In genomic region chr7:128219952-128220351, GRCm38 (mm10) we compare ENCODE assay signal across 32 mouse cellular contexts. TPM values are rescaled to one million over a fixed set of nuclear protein-coding genes. Genes with fewer than 3 reads are reported as not detected.
"Had no signal": no experiment of that assay in that cellular context is flagged by ENCODE, and none has a peak within 500 bp of the region (broad histone marks: within the 10 kb centered on the region; RNA-seq: fewer than 3 reads in every experiment).

No protein-coding gene starts in this region.

- H3K9me3 ChIP-seq: heart, embryonic 13.5 days; heart, embryonic 15.5 days; hindbrain, embryonic 13.5 days; hindbrain, embryonic 15.5 days; limb, embryonic 12.5 days; liver, embryonic 13.5 days; liver, embryonic 15.5 days had no signal

- H3K27me3 ChIP-seq: heart, embryonic 13.5 days; heart, embryonic 15.5 days; hindbrain, embryonic 13.5 days; hindbrain, embryonic 15.5 days; limb, embryonic 12.5 days; liver, embryonic 13.5 days; liver, embryonic 15.5 days had no signal

- DNase-seq: gastrocnemius, postnatal 14 days; gastrocnemius, postnatal 36 days; heart, adult 2 months; heart, postnatal 14 days; heart, postnatal 36 days; kidney, adult 11 months; kidney, adult 8-10 months; kidney, postnatal 10 days; kidney, postnatal 36 days; layer of hippocampus, adult 9-11 months; layer of hippocampus, postnatal 36 days; left cerebral cortex, postnatal 4 days; liver; liver, embryonic 13.5 days had no signal

- H3K4me3 ChIP-seq: heart, adult 2 months; heart, embryonic 13.5 days; heart, embryonic 15.5 days; hindbrain, embryonic 13.5 days; hindbrain, embryonic 15.5 days; limb, embryonic 12.5 days; liver, embryonic 13.5 days; liver, embryonic 15.5 days had no signal

- H3K27ac ChIP-seq: heart, adult 2 months; heart, embryonic 13.5 days; heart, embryonic 15.5 days; hindbrain, embryonic 13.5 days; hindbrain, embryonic 15.5 days; hindbrain, postnatal 0 days; limb, embryonic 12.5 days; liver, embryonic 13.5 days; liver, embryonic 15.5 days had no signal

- H3K9ac ChIP-seq: heart, embryonic 13.5 days; heart, embryonic 15.5 days; hindbrain, embryonic 13.5 days; hindbrain, embryonic 15.5 days; limb, embryonic 12.5 days; liver, embryonic 13.5 days; liver, embryonic 15.5 days had no signal

- H3K36me3 ChIP-seq: heart, embryonic 13.5 days; heart, embryonic 15.5 days; hindbrain, embryonic 13.5 days; hindbrain, embryonic 15.5 days; limb, embryonic 12.5 days; liver, embryonic 13.5 days; liver, embryonic 15.5 days had no signal

- H3K4me1 ChIP-seq: heart, embryonic 13.5 days; heart, embryonic 15.5 days; hindbrain, embryonic 13.5 days; hindbrain, embryonic 15.5 days; limb, embryonic 12.5 days; liver, embryonic 13.5 days; liver, embryonic 15.5 days had no signal

RNA-seq across cellular contexts. Expression of gene Cox6a2, which starts 13.8 kb away (rescaled TPM):
- total RNA-seq: hindbrain, postnatal 0 days had no signal
- polyA plus RNA-seq: intestine, embryonic 14.5 days; kidney, embryonic 14.5 days had no signal

RNA-seq across cellular contexts. Expression of gene Slc5a2, which starts 45.5 kb away (rescaled TPM):
- total RNA-seq: gastrocnemius, adult 8-10 months; gastrocnemius, postnatal 14 days; gastrocnemius, postnatal 36 days; heart, adult 2 months; heart, postnatal 14 days; heart, postnatal 36 days; hematopoietic stem cell, adult 5-6 weeks; hindbrain, postnatal 0 days; layer of hippocampus, adult 18-20 months; layer of hippocampus, postnatal 14 days; layer of hippocampus, postnatal 36 days; left cerebral cortex, adult 18-20 months; left cerebral cortex, postnatal 14 days; left cerebral cortex, postnatal 4 days had no signal
- polyA plus RNA-seq: heart, embryonic 13.5 days; heart, embryonic 15.5 days; hindbrain, embryonic 11.5 days; hindbrain, embryonic 13.5 days; hindbrain, embryonic 15.5 days; intestine, embryonic 14.5 days; intestine, embryonic 16.5 days; large intestine, adult 2 months; limb, embryonic 12.5 days had no signal
